8 mouse cellular contexts compared by ENCODE assay signal in genomic region chr11:97777129-97777529, GRCm38 (mm10). TPM values are rescaled to one million over a fixed set of nuclear protein-coding genes. Genes with fewer than 3 reads are reported as not detected.
A peak's percentile ranks its signal among the peaks of the same experiment; 100 is the strongest.
DNase-seq lines count a peak whose midpoint lies in the region; ATAC-seq lines count a peak whose summit lies in the region.

No protein-coding gene starts in this region.

- H3K9ac ChIP-seq in stomach, embryonic 16.5 days (ENCODE audit: low read length): no peak overlapping the region

- DNase-seq in cerebellum, postnatal 10 days: peak; percentile 36 to 46
- DNase-seq in thymus, postnatal 36 days: peak; percentile 10 to 20
- no peak for DNase-seq in thymus, postnatal 0 days (ENCODE audit: low spot score)
- DNase-seq in kidney, postnatal 36 days: peak; percentile 17 to 55
- no peak for DNase-seq in left cerebral cortex, postnatal 36 days (ENCODE audit: low spot score in 2 of 2)
- no peak for DNase-seq in thymus, postnatal 25 days

- no peak overlapping the region for H3K4me2 ChIP-seq in stomach, embryonic 16.5 days (ENCODE audit: low read depth, low read length)

- no peaks in the 10 kb centered on the region for H3K27me3 ChIP-seq in stomach, embryonic 16.5 days (ENCODE audit: control insufficient read depth, insufficient read depth, low read length)

- intact Hi-C loops in left cerebral cortex, postnatal 36 days (cut with DNase I): no loop called here

- H3K27ac ChIP-seq in stomach, embryonic 16.5 days (ENCODE audit: low read length): no peak overlapping the region

- H3K36me3 ChIP-seq in stomach, embryonic 16.5 days (ENCODE audit: control insufficient read depth, insufficient read depth, low read length): peaks cover 33% of the 10 kb centered on the region

- H3K9me3 ChIP-seq in stomach, embryonic 16.5 days (replicated peaks; ENCODE audit: control insufficient read depth, low read length): no peaks in the 10 kb centered on the region

- H3K4me1 ChIP-seq in stomach, embryonic 16.5 days (ENCODE audit: control insufficient read depth, insufficient read depth, low read length): peaks cover 14% of the 10 kb centered on the region

- ATAC-seq in cerebellum, adult (ENCODE audit: insufficient number of reproducible peaks, low FRiP score, low TSS enrichment): no peak
- 0 out of 2 replicates have a peak, but pooled peaks have one; percentile 18 for ATAC-seq in stomach, embryonic 16.5 days (ENCODE audit: insufficient read depth, low FRiP score)

- WGBS in stomach, embryonic 16.5 days: 47% methylated on average over 2 of the region's 2 CpGs

- no peak overlapping the region for H3K4me3 ChIP-seq in stomach, embryonic 16.5 days (replicated peaks; ENCODE audit: low read length)

RNA-seq across cellular contexts. Expression of gene 1700001P01Rik, which starts 1.4 kb away (rescaled TPM):
- 0.44 TPM in 1 of 2 replicates, not detected in the other for polyA plus RNA-seq in thymus, postnatal 0 days (2015; fragmentation: Nextera tagmentation; extraction: Ambion mirVana)
- not detected in 2 replicates for polyA plus RNA-seq in stomach, embryonic 16.5 days (2015; fragmentation: Nextera tagmentation; extraction: Ambion mirVana)
- total RNA-seq in left cerebral cortex, postnatal 36 days (2021): 1 to 10 TPM in 1 of 2 experiments, not detected in 1; 1.1 TPM

RNA-seq across cellular contexts. Expression of gene Rpl23, which starts 5.1 kb away (rescaled TPM):
- 766 and 768 TPM in 2 replicates for polyA plus RNA-seq in thymus, postnatal 0 days (2015; fragmentation: Nextera tagmentation; extraction: Ambion mirVana)
- 439 and 586 TPM in 2 replicates for polyA plus RNA-seq in stomach, embryonic 16.5 days (2015; fragmentation: Nextera tagmentation; extraction: Ambion mirVana)
- total RNA-seq in left cerebral cortex, postnatal 36 days (2021): 100 to 1,000 TPM; 330 to 339 TPM

RNA-seq across cellular contexts. Expression of gene Cwc25, which starts 10.8 kb away (rescaled TPM):
- 17.7 and 18.5 TPM in 2 replicates for polyA plus RNA-seq in thymus, postnatal 0 days (2015; fragmentation: Nextera tagmentation; extraction: Ambion mirVana)
- 15.0 and 16.3 TPM in 2 replicates for polyA plus RNA-seq in stomach, embryonic 16.5 days (2015; fragmentation: Nextera tagmentation; extraction: Ambion mirVana)
- total RNA-seq in left cerebral cortex, postnatal 36 days (2021): 10 to 100 TPM; 20.2 to 20.7 TPM

RNA-seq across cellular contexts. Expression of gene Lasp1, which starts 21.7 kb away (rescaled TPM):
- 98.7 and 108 TPM in 2 replicates for polyA plus RNA-seq in thymus, postnatal 0 days (2015; fragmentation: Nextera tagmentation; extraction: Ambion mirVana)
- 130 and 143 TPM in 2 replicates for polyA plus RNA-seq in stomach, embryonic 16.5 days (2015; fragmentation: Nextera tagmentation; extraction: Ambion mirVana)
- 100 to 1,000 TPM; 175 to 183 TPM for total RNA-seq in left cerebral cortex, postnatal 36 days (2021)

RNA-seq across cellular contexts. Expression of gene Pip4k2b, which starts 32.6 kb away (rescaled TPM):
- polyA plus RNA-seq in thymus, postnatal 0 days (2015; fragmentation: Nextera tagmentation; extraction: Ambion mirVana): 2.5 and 2.6 TPM in 2 replicates
- 1.2 and 1.4 TPM in 2 replicates for polyA plus RNA-seq in stomach, embryonic 16.5 days (2015; fragmentation: Nextera tagmentation; extraction: Ambion mirVana)
- total RNA-seq in left cerebral cortex, postnatal 36 days (2021): 100 to 1,000 TPM; 113 to 114 TPM

Comparison
In these comparisons a context has a peak if more than half of its experiments do, and no peak if none do; other contexts are left out.
1. DNase-seq: peak in cerebellum, postnatal 10 days (2 of 2), thymus, postnatal 36 days (2 of 2) and kidney, postnatal 36 days (2 of 2); none in thymus, postnatal 0 days (single experiment), left cerebral cortex, postnatal 36 days (0 of 2) and thymus, postnatal 25 days (single experiment).